Mouse (Mus musculus) ovary, postnatal 10 days (tissue): ENCODE measurements around the gene Elob.

Experiments used
- DNase-seq: peaks from one replicate; pipeline ENCODE4 v3.0.0; 2022; ENCODE audit warnings: low spot score

The Elob gene

DNA sequence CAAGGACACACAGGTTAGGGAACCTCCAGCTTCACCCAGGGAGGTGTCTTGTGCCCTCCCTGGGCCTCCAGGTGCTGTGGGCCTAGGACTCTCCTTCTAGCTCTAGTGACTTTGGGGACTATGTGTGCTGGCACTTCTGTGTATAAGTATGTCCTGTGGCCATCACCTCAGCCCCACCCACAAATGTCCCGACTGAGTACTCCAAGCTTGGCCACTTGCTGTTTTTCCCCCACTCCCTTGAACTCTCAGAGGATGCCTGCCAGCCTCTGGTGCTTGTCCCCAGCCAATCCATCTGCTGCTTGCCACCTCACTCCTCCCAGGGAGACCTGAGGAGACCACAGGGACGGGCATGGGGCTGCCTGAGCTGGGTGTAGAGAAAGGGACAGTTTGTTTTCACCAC lies 50.5 kb downstream of the Elob start:
- no peak for DNase-seq

DNA sequence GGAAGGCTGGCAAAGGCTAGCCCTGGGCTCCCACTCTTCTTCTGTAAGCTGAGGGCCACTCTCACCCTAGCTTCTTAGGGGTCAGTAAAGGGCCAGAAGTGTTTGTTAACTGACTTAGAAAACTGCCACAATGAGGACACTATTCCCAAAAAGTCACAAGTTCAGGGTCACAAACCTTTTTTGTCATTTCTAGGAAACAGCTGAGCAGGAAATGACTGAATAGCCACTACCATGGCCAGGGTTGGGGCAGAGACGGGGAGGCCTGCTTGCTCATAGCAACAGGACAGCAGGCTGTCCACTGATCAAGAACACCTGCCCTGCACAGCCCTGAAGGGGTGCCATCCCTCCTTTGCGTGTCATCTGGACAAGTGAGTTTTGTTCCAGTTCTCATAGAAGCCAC lies 51.8 kb downstream of the Elob start:
- DNase-seq: no peak

DNA sequence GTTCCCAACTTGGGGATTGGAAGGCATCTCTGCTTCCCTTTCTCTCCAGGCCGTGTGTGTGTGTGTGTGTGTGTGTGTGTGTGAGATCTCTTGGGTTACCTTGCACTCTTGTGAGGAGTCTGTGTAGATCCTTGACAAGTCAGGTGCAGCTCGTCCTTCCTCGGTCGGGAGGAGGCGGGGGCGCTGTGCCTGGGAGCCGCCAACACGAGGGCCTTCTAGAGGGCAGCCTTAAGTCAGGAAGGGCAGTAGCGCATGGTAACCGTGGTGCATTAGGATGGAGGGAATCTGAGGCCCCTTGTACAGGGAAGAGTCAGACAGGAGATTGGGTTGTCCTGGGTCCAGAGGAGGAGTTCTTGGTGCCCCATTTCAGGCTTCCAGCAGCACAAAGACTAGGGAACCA lies 52.7 kb downstream of the Elob start:
- no peak for DNase-seq
